In genomic region chr1:64040831-64041383, GRCm38 (mm10) we compare ENCODE assay signal across 9 mouse cellular contexts.
DNase-seq lines count a peak whose midpoint lies in the region; ATAC-seq and TF ChIP-seq lines count a peak whose summit lies in the region.
"Had no signal": no experiment of that assay in that cellular context is flagged by ENCODE, and none has a peak within 500 bp of the region (broad histone marks: within the 10 kb centered on the region; RNA-seq: fewer than 3 reads in every experiment).

No protein-coding gene starts in this region.

- H3K4me2 ChIP-seq in hindbrain, embryonic 13.5 days = no peak overlapping the region
- no peak overlapping the region for H3K4me2 ChIP-seq in hindbrain, embryonic 11.5 days (replicated peaks; ENCODE audit: low read depth, low read length)
- no peak overlapping the region for H3K4me2 ChIP-seq in kidney, embryonic 16.5 days (replicated peaks; ENCODE audit: low read depth, low read length)
- H3K4me2 ChIP-seq: limb, embryonic 12.5 days had no signal

- TF ChIP-seq CTCF in heart, adult 2 months (IDR thresholded peaks at IDR 0.05) = no peak

- H3K4me1 ChIP-seq in hindbrain, embryonic 13.5 days (replicated peaks) = peaks cover 81% of the 10 kb centered on the region
- H3K4me1 ChIP-seq in hindbrain, embryonic 11.5 days (replicated peaks; ENCODE audit: control insufficient read depth, insufficient read depth, low read length) = no peaks in the 10 kb centered on the region
- peaks cover 37% of the 10 kb centered on the region for H3K4me1 ChIP-seq in heart, adult 2 months (ENCODE audit: control insufficient read depth, insufficient read depth, low read length)
- peaks cover 20% of the 10 kb centered on the region for H3K4me1 ChIP-seq in kidney, embryonic 16.5 days (ENCODE audit: insufficient read depth, low read length)

- peaks cover 4% of the 10 kb centered on the region for H3K79me2 ChIP-seq in heart, adult 2 months (replicated peaks; ENCODE audit: control insufficient read depth, insufficient read depth, low read length)

- no peaks in the 10 kb centered on the region for H3K9me3 ChIP-seq in hindbrain, embryonic 13.5 days
- no peaks in the 10 kb centered on the region for H3K9me3 ChIP-seq in hindbrain, embryonic 11.5 days (ENCODE audit: control insufficient read depth, low read length)
- H3K9me3 ChIP-seq in kidney, embryonic 16.5 days (ENCODE audit: low read length) = no peaks in the 10 kb centered on the region
- H3K9me3 ChIP-seq: limb, embryonic 12.5 days had no signal

- H3K27me3 ChIP-seq in hindbrain, embryonic 13.5 days = no peaks in the 10 kb centered on the region
- no peaks in the 10 kb centered on the region for H3K27me3 ChIP-seq in hindbrain, embryonic 11.5 days (ENCODE audit: control insufficient read depth, insufficient read depth, low read length)
- no peaks in the 10 kb centered on the region for H3K27me3 ChIP-seq in heart, adult 2 months (ENCODE audit: control insufficient read depth, insufficient read depth, low read length)
- no peaks in the 10 kb centered on the region for H3K27me3 ChIP-seq in kidney, embryonic 16.5 days (ENCODE audit: insufficient read depth, low read length)
- H3K27me3 ChIP-seq: limb, embryonic 12.5 days had no signal

- peak; percentile 90 for TF ChIP-seq EP300 in heart, adult 2 months (IDR thresholded peaks at IDR 0.05; ENCODE audit: insufficient read depth, low read depth, low read length)

- 74% methylated on average over 5 of the region's 5 CpGs for WGBS in hindbrain, embryonic 13.5 days
- 65% methylated on average over 5 of the region's 5 CpGs for WGBS in hindbrain, embryonic 11.5 days
- WGBS in heart, adult 2 months = 19% methylated on average over 5 of the region's 5 CpGs
- WGBS in kidney, embryonic 16.5 days = 58% methylated on average over 5 of the region's 5 CpGs

- peaks cover 25% of the 10 kb centered on the region for H3K36me3 ChIP-seq in hindbrain, embryonic 13.5 days
- H3K36me3 ChIP-seq in hindbrain, embryonic 11.5 days (ENCODE audit: control insufficient read depth, insufficient read depth, low read length) = no peaks in the 10 kb centered on the region
- peaks cover 44% of the 10 kb centered on the region for H3K36me3 ChIP-seq in heart, adult 2 months (ENCODE audit: control insufficient read depth, insufficient read depth, low read length)
- H3K36me3 ChIP-seq in kidney, embryonic 16.5 days (ENCODE audit: insufficient read depth, low read length) = peaks cover 6% of the 10 kb centered on the region; the same call in 1 of the 2 replicates

- peak overlapping the region; percentile 44 for H3K27ac ChIP-seq in hindbrain, embryonic 13.5 days
- no peak overlapping the region for H3K27ac ChIP-seq in hindbrain, embryonic 11.5 days (ENCODE audit: low read depth, low read length)
- peak overlapping the region; percentile 80 for H3K27ac ChIP-seq in heart, adult 2 months
- no peak overlapping the region; the same call in 1 of the 2 replicates for H3K27ac ChIP-seq in kidney, embryonic 16.5 days (ENCODE audit: low read length)
- H3K27ac ChIP-seq: limb, embryonic 12.5 days had no signal

- peak; percentile 59; the same call in 1 of the 2 replicates for TF ChIP-seq POLR2A in heart, adult 2 months (IDR thresholded peaks at IDR 0.05; ENCODE audit: insufficient read depth, low read depth, low read length)

- no peak overlapping the region for H3K9ac ChIP-seq in hindbrain, embryonic 13.5 days
- H3K9ac ChIP-seq in hindbrain, embryonic 11.5 days (ENCODE audit: low read depth, low read length) = no peak overlapping the region
- no peak overlapping the region for H3K9ac ChIP-seq in heart, adult 2 months (ENCODE audit: low read depth, low read length)
- no peak overlapping the region for H3K9ac ChIP-seq in kidney, embryonic 16.5 days (replicated peaks; ENCODE audit: low read length)
- H3K9ac ChIP-seq: limb, embryonic 12.5 days had no signal

- intact Hi-C loops in heart, adult 2 months (cut with DNase I) = loop anchor here (1.0 to 5.0 kb wide), 10 partner anchors 22 to 406 kb away; no protein-coding TSS in a partner anchor

- no peak for DNase-seq in hindbrain, embryonic 11.5 days (ENCODE audit: low spot score)
- DNase-seq in heart, adult 2 months = peak; percentile 56 to 75
- peak; percentile 65 for DNase-seq in lung, postnatal 10 days
- DNase-seq in right cerebral cortex, adult 18-20 months = no peak
- DNase-seq in thymus, postnatal 4 days = no peak
- DNase-seq in ovary, adult 18-20 months (ENCODE audit: low spot score) = no peak

- H3K4me3 ChIP-seq in hindbrain, embryonic 13.5 days = no peak overlapping the region
- H3K4me3 ChIP-seq in hindbrain, embryonic 11.5 days (ENCODE audit: low read depth, low read length) = no peak overlapping the region
- 0 out of 2 replicates have a peak overlapping the region, but pooled peaks have one; percentile 7 for H3K4me3 ChIP-seq in heart, adult 2 months
- no peak overlapping the region for H3K4me3 ChIP-seq in kidney, embryonic 16.5 days (ENCODE audit: low read length)
- H3K4me3 ChIP-seq: limb, embryonic 12.5 days had no signal

- no peak for ATAC-seq in hindbrain, embryonic 13.5 days (ENCODE audit: low FRiP score)
- no peak for ATAC-seq in hindbrain, embryonic 11.5 days (ENCODE audit: low FRiP score)
- peak; percentile 72 for ATAC-seq in kidney, embryonic 16.5 days (ENCODE audit: low FRiP score, low TSS enrichment)

Comparison
In these comparisons a context has a peak if more than half of its experiments do, and no peak if none do; other contexts are left out.
1. H3K27ac ChIP-seq: peak in hindbrain, embryonic 13.5 days (single experiment) and heart, adult 2 months (single experiment); none in hindbrain, embryonic 11.5 days (single experiment) and kidney, embryonic 16.5 days (single experiment).
2. DNase-seq: peak in heart, adult 2 months (2 of 2) and lung, postnatal 10 days (single experiment); none in hindbrain, embryonic 11.5 days (single experiment), right cerebral cortex, adult 18-20 months (single experiment), thymus, postnatal 4 days (single experiment) and ovary, adult 18-20 months (single experiment).